Mouse (Mus musculus): ENCODE results near the gene Zfp773.
"Not testable (repeated sequence)": the region's sequence is repeated elsewhere in the genome, so short reads cannot be mapped to it uniquely, and the experiment has no call there.

The Zfp773 gene

DNA sequence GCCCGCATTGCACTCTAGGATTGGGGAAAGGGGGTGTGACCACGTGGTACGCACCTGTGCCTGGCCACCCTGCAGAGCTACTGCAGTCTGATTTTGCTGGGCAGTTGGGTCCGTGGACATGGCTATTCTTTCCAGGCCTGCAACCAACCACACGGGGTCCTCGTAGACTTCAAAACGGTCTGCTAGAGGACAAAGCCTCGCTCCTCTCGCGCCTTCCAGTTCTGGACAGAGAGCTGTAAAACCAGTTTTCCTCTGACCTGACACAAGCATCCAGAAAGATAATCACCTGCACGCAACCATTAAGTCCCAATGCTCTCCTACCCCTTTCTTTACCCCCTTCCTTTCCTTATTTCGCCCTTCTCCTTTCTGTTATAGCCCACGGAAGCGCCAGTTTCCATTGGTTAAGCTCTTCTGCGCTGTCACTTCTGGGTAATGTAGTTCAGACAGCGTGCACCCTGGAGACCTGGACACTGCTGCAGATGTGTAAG is at the start of gene Zfp773:
TSS of gene Zfp773 (minus strand) at position 377 of the 488 bp plus-strand sequence.
- DNase-seq (ENCODE audit: extremely low spot score, low spot score), result peak; percentile 73

DNA sequence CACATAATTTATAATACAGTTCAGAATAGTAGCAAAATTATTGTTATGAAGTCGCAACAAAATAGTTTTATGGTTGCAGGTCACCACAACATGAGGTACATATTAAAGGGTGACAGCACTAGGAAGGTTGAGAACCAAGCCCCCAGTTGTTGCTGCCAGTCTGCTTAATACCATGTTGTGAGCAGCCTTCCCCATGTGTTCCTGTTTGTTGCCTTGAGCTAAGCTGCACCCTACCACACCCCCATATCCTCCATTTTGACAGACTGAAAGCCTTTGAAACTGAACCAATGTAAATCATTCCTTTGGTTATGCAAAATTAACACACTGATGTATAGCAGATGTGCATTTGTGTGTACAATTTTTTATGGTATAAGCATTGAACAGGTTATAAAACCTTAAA is 49.3 kb upstream of the Zfp773 start:
- no peak for DNase-seq (ENCODE audit: extremely low spot score, low spot score)

DNA sequence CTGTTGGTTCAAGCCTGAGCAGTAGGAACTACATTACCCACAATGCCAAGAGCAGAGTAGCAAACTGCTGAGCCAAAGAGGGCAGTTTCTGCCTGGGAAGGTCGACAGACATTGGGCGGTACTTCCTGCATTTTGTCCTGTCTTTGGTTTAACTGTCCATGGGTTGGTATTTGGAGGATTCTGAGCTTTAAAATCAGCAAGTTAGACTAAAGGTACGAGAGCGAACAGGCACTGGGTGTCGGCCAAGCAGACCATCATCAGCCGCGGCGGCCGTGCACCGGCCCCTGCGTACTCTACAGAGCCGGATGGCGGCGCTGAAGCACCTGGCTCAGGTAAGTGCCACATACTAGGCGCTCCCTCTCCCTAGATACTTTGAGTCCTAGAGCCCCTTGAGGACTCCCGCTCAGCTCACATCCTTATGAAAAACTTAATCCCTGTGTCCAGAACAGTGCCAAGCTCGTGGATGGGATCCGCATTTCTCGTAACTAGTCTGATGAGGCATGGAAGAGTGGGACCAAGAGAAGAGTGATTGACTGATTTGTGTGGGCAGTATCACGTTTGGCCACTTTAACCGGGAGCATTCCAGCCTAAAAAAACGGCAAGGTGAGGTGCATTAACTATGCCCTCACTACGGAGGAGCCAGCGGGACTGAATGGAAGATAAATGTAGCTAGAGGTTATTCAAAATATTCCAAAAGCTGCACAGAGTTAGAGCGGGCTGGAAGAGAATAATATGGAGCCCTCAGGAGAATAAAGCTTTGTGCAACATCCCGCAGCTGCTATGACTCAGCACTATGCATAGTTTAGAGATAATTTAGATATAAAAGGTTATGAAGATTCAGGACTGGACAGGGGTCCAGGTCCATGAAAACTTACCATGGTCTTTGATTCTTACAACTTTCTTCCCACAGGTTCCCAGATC is 34.9 kb upstream of the Zfp773 start, which contains the start of gene Zfp418:
TSS of gene Zfp418 (plus strand) at position 104 of the 921 bp plus-strand sequence.
- peak; percentile 46 for DNase-seq (ENCODE audit: extremely low spot score, low spot score)

DNA sequence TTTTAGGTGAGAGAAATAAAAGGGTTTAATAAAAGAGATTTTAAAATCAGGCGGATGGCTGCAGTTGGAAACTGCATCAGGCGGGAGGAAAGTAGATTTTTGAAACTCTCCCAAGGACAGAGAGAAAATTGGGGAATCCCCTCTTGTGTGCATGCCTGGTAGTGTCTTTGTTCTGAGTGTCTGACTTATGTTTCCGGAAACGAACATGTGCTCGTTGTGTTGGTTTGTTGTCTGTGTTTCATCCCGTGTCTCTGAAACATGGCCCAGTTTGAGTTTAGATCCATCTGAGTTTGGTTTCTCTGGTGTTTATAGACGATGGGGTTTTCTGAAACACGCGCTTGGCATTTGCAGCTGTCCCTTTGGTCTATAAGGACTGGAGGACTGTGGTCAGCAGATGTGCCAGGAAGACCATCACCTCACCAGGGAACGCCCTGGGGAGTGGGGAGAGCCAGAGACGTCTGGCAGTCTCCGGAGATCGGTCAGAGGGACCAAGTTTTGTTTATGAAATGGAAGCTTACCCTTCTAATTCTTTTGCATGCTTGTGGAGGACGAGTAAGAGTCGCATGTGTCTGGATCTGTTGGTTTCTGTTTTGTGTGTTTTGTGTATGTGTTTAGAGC is 9.5 kb upstream of the Zfp773 start:
- no peak for DNase-seq (ENCODE audit: extremely low spot score, low spot score)

DNA sequence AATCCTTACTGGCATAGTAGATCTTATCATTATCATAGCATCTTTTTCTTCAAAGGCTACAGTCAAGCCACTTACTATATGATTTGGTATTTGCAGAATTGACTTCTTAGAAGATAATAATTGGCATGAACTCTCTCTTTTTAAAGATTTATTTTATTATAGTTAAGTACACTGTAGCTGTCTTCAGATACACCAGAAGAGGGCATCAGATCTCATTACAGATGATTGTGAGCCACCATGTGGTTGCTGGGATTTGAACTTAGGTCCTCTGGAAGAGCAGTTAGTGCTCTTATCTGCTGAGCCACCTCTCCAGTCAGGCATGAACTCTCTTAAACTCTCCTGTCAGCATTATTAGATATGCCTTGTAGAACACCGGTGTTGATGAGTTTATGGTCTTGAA is 7.7 kb upstream of the Zfp773 start:
- DNase-seq (ENCODE audit: extremely low spot score, low spot score), result no peak

DNA sequence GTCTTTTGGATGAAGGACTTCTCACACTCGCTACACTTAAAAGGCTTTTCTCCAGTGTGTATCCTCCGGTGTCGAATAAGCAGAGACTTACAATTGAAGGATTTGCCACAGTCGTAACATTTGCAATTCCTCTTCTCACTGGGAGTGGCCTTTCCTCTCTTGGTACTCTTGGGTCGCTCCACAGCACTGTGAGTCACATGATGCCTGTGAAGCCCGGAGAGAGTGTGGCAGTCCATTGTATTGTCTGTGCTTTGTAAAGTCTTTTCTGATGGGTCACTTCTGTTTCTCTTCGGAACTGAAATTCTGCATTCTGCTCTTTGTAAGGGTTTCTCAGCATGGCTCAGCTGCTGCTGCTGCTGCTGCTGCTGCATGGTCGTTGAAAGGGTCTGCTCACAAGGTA is 3.8 kb downstream of the Zfp773 start:
- DNase-seq (ENCODE audit: extremely low spot score, low spot score), result no peak

DNA sequence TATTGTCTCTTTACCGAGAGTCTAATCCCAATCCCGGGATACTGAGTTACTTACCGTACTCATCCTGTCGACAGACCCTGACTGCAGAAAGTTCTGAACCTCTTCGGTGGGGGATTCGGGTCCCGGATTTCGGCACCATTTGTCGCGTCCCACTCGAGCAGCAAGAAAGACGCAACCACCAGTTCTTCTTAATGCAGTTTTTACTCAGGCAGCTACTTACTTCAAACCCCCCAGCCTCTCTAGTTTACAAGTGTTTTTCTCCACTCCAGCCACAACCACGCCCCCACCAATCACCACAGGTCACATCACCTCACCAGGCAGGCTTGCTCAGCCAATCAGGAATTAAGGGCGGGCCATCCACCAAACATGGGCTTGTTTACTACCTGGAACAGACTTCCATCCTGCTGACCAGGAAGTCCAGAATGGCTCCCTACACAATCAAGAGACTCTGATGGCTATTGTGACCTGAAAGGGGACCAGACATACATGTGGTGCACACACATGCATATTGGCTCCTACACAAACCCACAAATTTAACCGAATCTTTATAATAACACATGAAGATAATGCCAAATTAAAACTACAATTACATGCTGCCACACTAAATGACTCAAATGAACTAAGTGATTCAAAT is 5.9 kb downstream of the Zfp773 start:
- DNase-seq (ENCODE audit: extremely low spot score, low spot score), result not testable (repeated sequence)

DNA sequence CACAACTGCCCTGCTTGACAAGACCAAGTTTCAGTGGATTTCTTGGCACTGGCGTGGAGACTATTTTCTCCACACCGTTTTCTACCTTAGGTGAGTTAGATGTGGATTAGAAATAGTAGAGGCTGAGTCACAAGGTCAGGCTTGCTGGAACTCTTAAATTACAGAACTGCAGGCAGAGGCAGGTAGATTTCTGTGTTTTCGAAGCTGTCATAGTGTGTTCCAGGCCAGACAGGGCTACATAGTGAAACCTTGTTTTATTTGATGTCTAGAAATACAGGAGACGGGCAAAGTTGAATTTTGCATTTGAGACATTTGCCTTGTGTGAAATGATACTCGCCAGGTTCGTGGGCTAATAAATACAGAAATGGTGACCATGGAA is 15.0 kb downstream of the Zfp773 start:
- no peak for DNase-seq (ENCODE audit: extremely low spot score, low spot score)

DNA sequence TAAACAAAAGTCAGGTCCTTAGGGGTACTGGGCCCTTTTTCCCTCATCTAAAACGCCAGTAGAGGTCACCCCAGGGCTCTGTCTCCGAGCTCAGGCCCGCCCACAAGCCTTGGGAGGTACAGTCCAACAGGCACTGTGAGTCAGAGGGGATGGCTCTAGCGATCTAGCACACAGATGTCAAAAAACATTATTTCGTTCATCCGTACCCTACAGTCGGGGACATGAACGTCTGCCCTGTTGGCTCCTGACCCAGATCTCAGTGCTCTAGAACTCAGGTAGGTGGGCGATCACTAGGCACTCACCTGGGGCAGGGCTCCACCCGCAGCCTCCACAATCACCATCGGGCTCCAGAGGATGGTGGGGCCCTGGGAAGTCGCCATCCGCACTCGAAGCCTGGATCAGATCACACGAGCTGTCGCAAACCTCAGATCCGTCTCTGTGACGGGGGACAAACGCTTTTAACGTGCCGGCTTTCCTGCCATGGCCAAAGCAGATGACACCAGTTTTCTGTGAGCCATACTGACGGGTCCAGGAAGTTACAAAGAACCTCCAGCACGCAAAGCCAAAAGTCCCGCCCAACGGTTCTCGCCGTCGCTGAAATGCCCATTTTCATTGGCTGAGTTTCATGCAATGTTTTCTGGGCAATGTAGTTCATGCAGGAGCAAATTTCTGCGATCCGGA is 15.5 kb downstream of the Zfp773 start, which contains the start of gene Zfp954:
TSS of gene Zfp954 (minus strand) at position 568 of the 681 bp plus-strand sequence.
- DNase-seq (ENCODE audit: extremely low spot score, low spot score), result peak; percentile 79

DNA sequence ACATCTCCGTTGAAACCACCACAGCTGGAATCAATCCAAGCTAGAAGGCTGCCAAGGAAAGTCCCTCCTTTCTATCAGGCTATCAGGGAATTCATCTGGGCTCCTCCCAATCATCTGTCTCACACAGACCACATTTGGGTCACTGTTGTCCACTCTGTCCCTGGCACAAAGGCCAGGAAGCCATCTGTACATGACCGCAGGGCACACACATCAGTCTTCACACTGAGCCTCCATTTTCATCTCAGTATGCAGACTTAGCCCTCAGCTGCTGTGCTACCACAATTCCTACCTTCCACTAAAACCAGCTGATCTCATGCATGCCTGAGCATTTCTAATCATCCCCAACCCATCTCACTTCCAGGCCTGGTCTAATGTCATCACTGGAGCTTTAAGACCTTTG is 18.1 kb downstream of the Zfp773 start:
- DNase-seq (ENCODE audit: extremely low spot score, low spot score), result no peak

DNA sequence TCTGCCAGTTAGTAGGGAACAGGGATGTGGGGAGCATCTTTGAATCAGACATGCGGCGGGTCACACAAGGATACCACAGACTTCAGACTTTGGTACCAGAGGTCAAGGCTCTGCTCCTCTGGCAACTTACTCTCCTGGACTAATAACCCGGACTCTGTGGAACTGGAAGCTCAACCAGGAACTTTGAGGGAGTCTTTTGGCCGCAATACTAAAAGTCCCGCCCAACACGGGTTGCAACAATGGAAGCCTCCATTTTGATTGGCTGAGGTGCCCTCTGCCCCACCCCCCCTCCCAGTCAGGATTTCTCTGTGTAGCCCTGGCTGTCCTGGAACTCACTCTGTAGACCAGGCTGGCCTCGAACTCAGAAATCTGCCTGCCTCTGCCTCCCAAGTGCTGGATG is 28.1 kb downstream of the Zfp773 start:
- DNase-seq (ENCODE audit: extremely low spot score, low spot score), result no peak

Data from neural tube, embryonic 10.5 days (tissue).